Mouse (Mus musculus): ENCODE results near the gene Cfap97d1.

DNA sequence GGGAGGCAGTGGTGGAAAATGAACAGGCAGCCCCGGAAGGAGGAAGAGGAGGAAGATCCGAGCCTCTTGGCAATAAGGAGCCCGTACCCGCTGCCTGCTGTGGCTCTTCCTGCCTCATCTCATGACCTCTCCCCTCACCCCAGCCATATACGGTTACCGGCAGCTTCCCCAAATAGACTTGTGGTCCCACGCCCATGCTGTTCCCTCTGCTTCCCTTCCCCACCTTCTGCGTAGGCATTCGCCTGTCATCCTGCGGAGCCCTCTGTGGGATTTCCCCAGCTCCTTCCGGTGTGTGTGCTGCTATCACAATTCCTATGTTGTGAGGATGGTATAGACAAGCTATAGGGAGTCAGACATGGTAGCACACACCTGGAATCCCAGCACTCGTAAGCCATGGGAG, 2.2 kb upstream of the Cfap97d1 start:
- TF ChIP-seq GATA1 (IDR thresholded peaks at IDR 0.05; ENCODE audit: borderline replicate concordance, low read length) (no peak), CTCF (IDR thresholded peaks at IDR 0.05; ENCODE audit: low read depth, low read length) (no peak), GATA2 (IDR thresholded peaks at IDR 0.05; ENCODE audit: borderline replicate concordance, low read depth, low read length) (no peak)
